Mouse (Mus musculus): Measurements from ENCODE around the gene Gm5483.
"Not testable (repeated sequence)": the region's sequence is repeated elsewhere in the genome, so short reads cannot be mapped to it uniquely, and the experiment has no call there.

The Gm5483 gene

GRCm38 (mm10) chr16:36183912-36184311, at the start of gene Gm5483:
Gm5483 (plus strand) TSS chr16:36184212.
- DNase-seq (ENCODE audit: low spot score): not testable (repeated sequence)

- no peak for DNase-seq (ENCODE audit: low spot score)
These were observed 45.8 kb upstream of the Gm5483 start for GRCm38 (mm10) chr16:36138201-36138600.

- DNase-seq (ENCODE audit: low spot score): no peak
These were observed 27.5 kb upstream of the Gm5483 start, which contains the start of gene Stfa2l1 for GRCm38 (mm10) chr16:36156402-36156975. Stfa2l1 (plus strand) TSS chr16:36156811.

DNA sequence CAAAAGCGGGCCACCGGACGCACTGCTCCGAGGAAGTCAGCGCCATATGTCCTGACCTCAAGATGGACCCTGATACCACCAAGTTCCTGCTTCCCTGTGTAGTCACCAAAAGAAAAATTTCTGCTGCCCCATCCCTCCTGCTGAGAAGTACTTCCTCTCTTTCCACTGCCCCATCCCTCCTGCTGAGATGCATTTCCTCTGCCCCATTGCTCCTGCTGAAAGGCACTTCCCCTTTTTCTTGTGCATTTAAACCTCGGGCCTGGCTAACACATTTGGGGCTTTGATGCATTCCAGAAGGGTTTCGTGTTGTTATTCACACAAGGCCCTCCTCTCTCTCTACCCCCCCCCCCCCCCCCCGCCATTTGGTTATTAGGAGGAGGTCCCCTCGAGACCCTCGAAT, 16.2 kb upstream of the Gm5483 start:
- DNase-seq (ENCODE audit: low spot score): not testable (repeated sequence)

- DNase-seq (ENCODE audit: low spot score): no peak
These were observed 7.9 kb upstream of the Gm5483 start for GRCm38 (mm10) chr16:36176108-36176507.

DNA sequence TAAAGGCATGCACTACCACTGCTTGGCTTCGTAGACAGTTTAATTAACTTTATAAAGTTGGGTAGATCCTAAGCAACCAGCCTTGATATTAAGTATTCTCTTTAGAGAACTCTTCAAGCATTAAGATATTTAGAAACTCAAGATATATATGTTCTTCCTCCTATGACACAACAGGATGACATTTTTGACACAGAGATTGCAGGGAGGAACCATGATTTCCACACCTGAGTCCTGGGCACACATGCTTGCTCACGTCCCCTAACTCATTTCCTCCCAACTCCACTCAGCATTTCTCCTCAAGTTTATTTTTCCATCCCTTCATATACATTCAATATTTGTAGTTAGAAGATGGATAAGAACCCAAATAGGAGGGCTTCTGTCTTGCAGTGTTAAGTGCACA, 4.1 kb upstream of the Gm5483 start:
- no peak for DNase-seq (ENCODE audit: low spot score)

- DNase-seq (ENCODE audit: low spot score): peak; percentile 10
These were observed 15.2 kb downstream of the Gm5483 start for GRCm38 (mm10) chr16:36199226-36199625.

DNA sequence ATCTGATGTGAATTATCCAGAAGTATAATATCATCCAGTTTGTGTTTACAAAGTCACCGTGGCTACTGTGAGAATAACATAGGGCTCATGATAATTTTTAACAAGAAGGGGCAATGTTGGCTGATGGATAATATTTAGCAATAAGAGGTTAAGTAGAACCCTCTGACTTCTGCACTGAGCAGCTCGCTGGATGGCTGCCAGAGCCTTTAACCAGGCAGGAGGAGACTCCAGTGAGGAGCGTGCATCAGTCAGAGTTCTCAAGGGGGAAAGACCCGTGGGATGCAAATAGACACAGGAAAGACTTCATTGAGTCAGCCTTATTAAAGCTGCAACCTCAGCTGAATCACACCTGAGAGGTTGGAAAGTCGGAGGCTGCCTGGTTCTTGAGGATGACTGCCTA, 19.8 kb downstream of the Gm5483 start:
- DNase-seq (ENCODE audit: low spot score): no peak

- DNase-seq (ENCODE audit: low spot score): not testable (repeated sequence)
These were observed 21.7 kb downstream of the Gm5483 start for GRCm38 (mm10) chr16:36205684-36206083.

DNA sequence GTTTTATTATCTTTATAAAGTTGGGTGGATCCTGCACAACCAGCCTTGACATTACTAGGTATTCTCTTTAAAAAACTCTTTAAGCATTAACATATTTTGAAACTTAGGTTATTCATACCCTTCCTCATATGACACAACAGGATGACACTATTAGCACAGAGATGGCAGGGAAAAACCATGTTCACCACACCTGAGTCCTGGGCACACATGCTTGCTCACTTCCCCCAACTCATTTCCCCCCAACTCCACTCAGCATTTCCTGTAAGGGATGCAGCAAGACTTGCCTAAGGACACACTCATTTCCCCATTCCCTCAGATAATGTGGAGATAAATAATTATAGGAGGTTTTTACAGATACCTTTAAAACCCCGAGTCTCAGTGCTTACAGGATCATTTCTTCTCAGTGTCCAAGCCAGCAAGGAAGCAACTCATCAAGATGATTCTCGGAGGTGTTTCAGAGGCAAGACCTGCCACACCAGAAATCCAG, 26.0 kb downstream of the Gm5483 start, which contains the start of gene Gm5416:
Gm5416 (plus strand) TSS at position 437 of the 487 bp plus-strand sequence.
- no peak for DNase-seq (ENCODE audit: low spot score)

GRCm38 (mm10) chr16:36221168-36221567, 37.2 kb downstream of the Gm5483 start, which contains the start of gene 2010005H15Rik:
2010005H15Rik (plus strand) TSS chr16:36221468.
- DNase-seq (ENCODE audit: low spot score): not testable (repeated sequence)
